In the genomic region with DNA sequence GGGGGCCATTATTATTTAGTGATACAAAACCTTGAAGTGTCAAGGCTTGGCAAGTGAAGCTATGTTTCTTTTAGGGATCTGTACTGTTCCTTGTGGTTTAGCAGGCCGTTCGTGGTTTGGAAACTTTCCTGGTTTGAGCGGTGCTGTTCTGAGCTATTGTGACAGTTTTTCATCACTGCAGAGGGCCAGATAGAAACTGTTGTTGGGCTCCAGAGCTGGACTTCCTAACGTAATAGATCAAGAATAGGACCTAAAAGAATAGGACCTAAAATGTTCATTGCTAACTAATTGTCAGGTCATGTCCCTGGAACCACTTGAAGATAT, we compare ENCODE assay signal across 8 mouse cellular contexts. TPM values are rescaled to one million over a fixed set of nuclear protein-coding genes. Genes with fewer than 3 reads are reported as not detected.
DNase-seq lines count a peak whose midpoint lies in the region; ATAC-seq and TF ChIP-seq lines count a peak whose summit lies in the region.

No protein-coding gene starts in this region.

- H3K9me3 ChIP-seq in embryonic facial prominence, embryonic 13.5 days = no peaks in the 10 kb centered on the region
- no peaks in the 10 kb centered on the region for H3K9me3 ChIP-seq in limb, embryonic 11.5 days (ENCODE audit: control insufficient read depth, low read length)
- H3K9me3 ChIP-seq in neural tube, embryonic 14.5 days (ENCODE audit: control insufficient read depth, low read length) = no peaks in the 10 kb centered on the region

- peaks cover 11% of the 10 kb centered on the region for H3K4me1 ChIP-seq in embryonic facial prominence, embryonic 13.5 days
- H3K4me1 ChIP-seq in limb, embryonic 11.5 days (ENCODE audit: control insufficient read depth, insufficient read depth, low read length) = 0 out of 2 replicates have a peak, but pooled peaks cover 5% of the 10 kb centered on the region
- 0 out of 2 replicates have a peak, but pooled peaks cover 3% of the 10 kb centered on the region for H3K4me1 ChIP-seq in neural tube, embryonic 14.5 days (ENCODE audit: control insufficient read depth, insufficient read depth, low read length)

- H3K9ac ChIP-seq in embryonic facial prominence, embryonic 13.5 days = peak overlapping the region; percentile 82
- H3K9ac ChIP-seq in limb, embryonic 11.5 days (ENCODE audit: low read length) = peak overlapping the region; percentile 66
- peak overlapping the region; percentile 37; the same call in 1 of the 2 replicates for H3K9ac ChIP-seq in neural tube, embryonic 14.5 days (replicated peaks; ENCODE audit: low read depth, low read length)

- WGBS in embryonic facial prominence, embryonic 13.5 days = 0% methylated on average over 4 of the region's 4 CpGs
- WGBS in limb, embryonic 11.5 days = 4% methylated on average over 4 of the region's 4 CpGs
- 0% methylated on average over 4 of the region's 4 CpGs for WGBS in neural tube, embryonic 14.5 days

- peak overlapping the region; percentile 88 for H3K4me3 ChIP-seq in left cerebral cortex, adult 2 months
- H3K4me3 ChIP-seq in embryonic facial prominence, embryonic 13.5 days = peak overlapping the region; percentile 85
- H3K4me3 ChIP-seq in limb, embryonic 11.5 days (ENCODE audit: low read depth, low read length) = peak overlapping the region; percentile 73
- H3K4me3 ChIP-seq in neural tube, embryonic 14.5 days (ENCODE audit: low read depth, low read length) = peak overlapping the region; percentile 61

- H3K27ac ChIP-seq in left cerebral cortex, adult 2 months = no peak overlapping the region
- H3K27ac ChIP-seq in embryonic facial prominence, embryonic 13.5 days = peak overlapping the region; percentile 51; the same call in 1 of the 2 replicates
- H3K27ac ChIP-seq in limb, embryonic 11.5 days (replicated peaks; ENCODE audit: low read depth, low read length) = no peak overlapping the region
- no peak overlapping the region for H3K27ac ChIP-seq in neural tube, embryonic 14.5 days (ENCODE audit: low read depth, low read length)

- no peaks in the 10 kb centered on the region for H3K27me3 ChIP-seq in embryonic facial prominence, embryonic 13.5 days
- H3K27me3 ChIP-seq in limb, embryonic 11.5 days (ENCODE audit: control insufficient read depth, insufficient read depth, low read length) = no peaks in the 10 kb centered on the region
- H3K27me3 ChIP-seq in neural tube, embryonic 14.5 days (ENCODE audit: control insufficient read depth, insufficient read depth, low read length) = no peaks in the 10 kb centered on the region

- peak overlapping the region; percentile 70 for H3K4me2 ChIP-seq in embryonic facial prominence, embryonic 13.5 days
- peak overlapping the region; percentile 64 for H3K4me2 ChIP-seq in limb, embryonic 11.5 days (ENCODE audit: low read depth, severe bottlenecking)
- H3K4me2 ChIP-seq in neural tube, embryonic 14.5 days (ENCODE audit: low read depth, low read length) = peak overlapping the region; percentile 67

- H3K36me3 ChIP-seq in embryonic facial prominence, embryonic 13.5 days = peaks cover 19% of the 10 kb centered on the region
- peaks cover 4% of the 10 kb centered on the region; the same call in 1 of the 2 replicates for H3K36me3 ChIP-seq in limb, embryonic 11.5 days (ENCODE audit: control insufficient read depth, insufficient read depth, low read length)
- no peaks in the 10 kb centered on the region for H3K36me3 ChIP-seq in neural tube, embryonic 14.5 days (ENCODE audit: control insufficient read depth, insufficient read depth, low read length)

- no peak for DNase-seq in left cerebral cortex, adult 2 months (ENCODE audit: extremely low spot score in 1 of 2, low spot score in 2 of 2)
- no peak for DNase-seq in left cerebral cortex, adult 8-10 months (ENCODE audit: low spot score in 2 of 2)
- no peak for DNase-seq in limb, embryonic 11.5 days (ENCODE audit: low spot score)
- DNase-seq in frontal cortex, postnatal 14 days (ENCODE audit: low spot score in 2 of 2) = no peak
- no peak for DNase-seq in thymus, postnatal 10 days (ENCODE audit: low spot score in 2 of 2)
- no peak for DNase-seq in frontal cortex, postnatal 36 days (ENCODE audit: low spot score in 2 of 2)

- TF ChIP-seq CTCF in left cerebral cortex, adult 2 months (IDR thresholded peaks at IDR 0.05) = no peak

- intact Hi-C loops in left cerebral cortex, adult 2 months (cut with DNase I) = loop anchor here (2.0 to 5.0 kb wide), 4 partner anchors 55 to 366 kb away; partner anchors contain the start of gene Ank2

- no peak for ATAC-seq in embryonic facial prominence, embryonic 13.5 days (ENCODE audit: insufficient number of reproducible peaks, insufficient read depth, low FRiP score, low TSS enrichment, low read depth)
- ATAC-seq in limb, embryonic 11.5 days (ENCODE audit: insufficient number of reproducible peaks, low FRiP score, low TSS enrichment, low read depth) = no peak; the same call in 1 of the 2 replicates
- no peak for ATAC-seq in neural tube, embryonic 14.5 days (ENCODE audit: low read depth)

RNA-seq across cellular contexts. Expression of gene Zgrf1, which starts 0.4 kb away (rescaled TPM):
- 1 to 10 TPM; 2.6 to 3.5 TPM for total RNA-seq in left cerebral cortex, adult 2 months (2021)
- total RNA-seq in left cerebral cortex, adult 8-10 months (2022) = 1 to 10 TPM; 2.7 to 4.1 (median 3.3) TPM
- polyA plus RNA-seq in embryonic facial prominence, embryonic 13.5 days (2015; fragmentation: Nextera tagmentation; extraction: Ambion mirVana) = 12.0 and 12.2 TPM in 2 replicates
- 11.4 and 14.1 TPM in 2 replicates for polyA plus RNA-seq in limb, embryonic 11.5 days (2014; fragmentation: Nextera tagmentation; extraction: Ambion mirVana)
- polyA plus RNA-seq in neural tube, embryonic 14.5 days (2014; fragmentation: Nextera tagmentation; extraction: Ambion mirVana) = 4.1 and 5.1 TPM in 2 replicates

RNA-seq across cellular contexts. Expression of gene Larp7, which starts 0.5 kb away (rescaled TPM):
- 10 to 100 TPM; 16.8 to 19.2 TPM for total RNA-seq in left cerebral cortex, adult 2 months (2021)
- total RNA-seq in left cerebral cortex, adult 8-10 months (2022) = 10 to 100 TPM; 16.2 to 20.6 (median 18.0) TPM
- 60.0 and 69.1 TPM in 2 replicates for polyA plus RNA-seq in embryonic facial prominence, embryonic 13.5 days (2015; fragmentation: Nextera tagmentation; extraction: Ambion mirVana)
- polyA plus RNA-seq in limb, embryonic 11.5 days (2014; fragmentation: Nextera tagmentation; extraction: Ambion mirVana) = 78.8 and 86.4 TPM in 2 replicates
- 25.5 and 26.4 TPM in 2 replicates for polyA plus RNA-seq in neural tube, embryonic 14.5 days (2014; fragmentation: Nextera tagmentation; extraction: Ambion mirVana)

RNA-seq across cellular contexts. Expression of gene Ank2, which starts 54.5 kb away (rescaled TPM):
- total RNA-seq in left cerebral cortex, adult 2 months (2021) = 100 to 1,000 TPM; 905 to 916 TPM
- 100 to 1,000 TPM; 772 to 913 (median 838) TPM for total RNA-seq in left cerebral cortex, adult 8-10 months (2022)
- 33.4 and 37.6 TPM in 2 replicates for polyA plus RNA-seq in embryonic facial prominence, embryonic 13.5 days (2015; fragmentation: Nextera tagmentation; extraction: Ambion mirVana)
- polyA plus RNA-seq in limb, embryonic 11.5 days (2014; fragmentation: Nextera tagmentation; extraction: Ambion mirVana) = 16.6 and 17.1 TPM in 2 replicates
- 209 and 231 TPM in 2 replicates for polyA plus RNA-seq in neural tube, embryonic 14.5 days (2014; fragmentation: Nextera tagmentation; extraction: Ambion mirVana)
